Mouse (Mus musculus) CH12.LX (cell line): ENCODE results near the gene Mxra8.

Experiments
- CTCF ChIP-seq, 2 experiments: IDR thresholded peaks in 1 of 2; conservative IDR thresholded peaks in 1 of 2; 2 replicates each; pipeline ENCODE4 v1.5.1; 2011 to 2012; ENCODE audit warnings: low read depth in 2 of 2, low read length in 2 of 2, improper control_type of control experiment in 1 of 2, inconsistent platforms in 1 of 2, mild to moderate bottlenecking in 1 of 2, moderate library complexity in 1 of 2
- MAFK ChIP-seq: IDR thresholded peaks from 2 replicates; pipeline ENCODE4 v1.6.1; 2011; ENCODE audit warnings: low read length, improper control_type of control experiment; ENCODE audit not compliant: insufficient replicate concordance
- MEF2A ChIP-seq: IDR thresholded peaks from 2 replicates; pipeline ENCODE4 v1.6.1; 2014; ENCODE audit warnings: low read depth, mild to moderate bottlenecking, inconsistent platforms, low read length, improper control_type of control experiment, borderline replicate concordance
- NRF1 ChIP-seq: IDR thresholded peaks from 2 replicates; pipeline ENCODE4 v1.6.1; 2014; ENCODE audit warnings: low read depth, mild to moderate bottlenecking, inconsistent platforms, low read length, improper control_type of control experiment, moderate library complexity
- ZC3H11A ChIP-seq: IDR thresholded peaks from 2 replicates; pipeline ENCODE4 v1.6.1; 2012; ENCODE audit warnings: low read depth, mild to moderate bottlenecking, inconsistent platforms, low read length, improper control_type of control experiment
- ZMIZ1 ChIP-seq: IDR thresholded peaks from 2 replicates; pipeline ENCODE4 v1.6.1; 2012; ENCODE audit warnings: low read depth, mild to moderate bottlenecking, inconsistent platforms, low read length, improper control_type of control experiment

GRCm38 (mm10) chr4:155891551-155892001, 52.1 kb downstream of the Mxra8 start, which contains the start of the genes Pusl1 and Acap3:
- TF ChIP-seq ZC3H11A (no peak), ZMIZ1 (peak; percentile 73), NRF1 (peak; percentile 91), MEF2A (peak; percentile 46; the same call in 1 of the 2 replicates), CTCF (conservative IDR thresholded peaks at IDR 0.05 in 1 of 2, IDR thresholded peaks at IDR 0.05 in 1 of 2; ENCODE audit: low read depth in 2 of 2, low read length in 2 of 2) (no peak; a peak in 1 of 4 replicates), MAFK (no peak)
